Mouse (Mus musculus) liver, embryonic 14.5 days (tissue): ENCODE results near the gene Vipr1.

ENCODE experiments used
- CTCF ChIP-seq: IDR thresholded peaks from 2 replicates; pipeline ENCODE4 v1.5.1; 2016; ENCODE audit warnings: antibody characterized with exemption, low read depth, control low read depth
- EP300 ChIP-seq: IDR thresholded peaks from 2 replicates; pipeline ENCODE4 v1.6.1; 2016; ENCODE audit warnings: antibody characterized with exemption, low read depth

DNA sequence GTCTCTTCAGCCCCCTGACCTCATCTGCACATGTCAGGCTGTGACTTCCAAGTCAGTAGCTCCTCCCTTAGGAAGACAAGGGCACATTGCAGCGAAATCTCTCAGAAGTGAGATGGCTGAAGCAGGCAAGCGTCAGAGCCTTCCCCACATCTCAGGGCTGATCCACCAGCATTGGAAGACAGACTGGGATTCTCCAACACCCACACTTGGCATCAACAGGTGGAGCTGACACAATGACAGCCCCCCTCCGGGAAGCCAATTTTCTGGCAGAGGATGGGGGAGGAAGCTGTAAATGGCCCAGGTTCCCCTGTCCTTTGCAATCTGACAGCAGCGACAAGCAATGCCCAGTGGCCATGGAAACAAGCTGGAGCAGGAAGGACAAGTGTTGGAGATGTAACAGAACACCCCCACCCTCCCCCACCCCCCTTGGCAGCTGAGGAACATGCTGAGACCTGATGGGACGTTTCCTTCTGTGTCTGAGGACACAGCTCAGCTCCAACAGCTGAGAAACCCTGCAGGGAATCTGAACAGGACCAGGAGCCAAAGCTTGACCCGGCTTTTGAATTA is 41.6 kb upstream of the Vipr1 start:
- TF ChIP-seq CTCF (no peak), EP300 (no peak)
